Mouse (Mus musculus): ENCODE results near the gene Tlr2. TPM values are rescaled to one million over a fixed set of nuclear protein-coding genes. Genes with fewer than 3 reads are reported as not detected.
"Not testable (repeated sequence)": the region's sequence is repeated elsewhere in the genome, so short reads cannot be mapped to it uniquely, and the experiment has no call there.

Gene Tlr2
- total and polyA plus RNA-seq, 3 experiments = not detected

GRCm38 (mm10) chr3:83878801-83879200 is 37.2 kb upstream of the Tlr2 start:
- H3K27ac ChIP-seq (ENCODE audit: control insufficient read depth, low read depth, low read length) = no peak overlapping the region
- H3K9ac ChIP-seq (ENCODE audit: control insufficient read depth, low read depth, low read length, poor library complexity, severe bottlenecking) = no peak overlapping the region
- H3K27me3 ChIP-seq (ENCODE audit: control insufficient read depth in 1 of 2, insufficient read depth in 2 of 2, low read length in 2 of 2) = no peaks in the 10 kb centered on the region
- no peaks in the 10 kb centered on the region for H3K9me3 ChIP-seq (replicated peaks; ENCODE audit: insufficient read depth, low read length)
- no peak overlapping the region for H3K4me3 ChIP-seq (ENCODE audit: control insufficient read depth in 1 of 2, insufficient read depth in 1 of 2, low read depth in 2 of 2, low read length in 2 of 2)
- H3K36me3 ChIP-seq (ENCODE audit: control insufficient read depth in 1 of 2, insufficient read depth in 2 of 2, low read length in 2 of 2) = no peaks in the 10 kb centered on the region
- no peak for TF ChIP-seq USF2 (IDR thresholded peaks at IDR 0.05; ENCODE audit: borderline replicate concordance in 1 of 2, insufficient read depth in 1 of 2, low read depth in 1 of 2, low read length in 2 of 2)
- TF ChIP-seq NRF1 (IDR thresholded peaks at IDR 0.05; ENCODE audit: insufficient read depth, low read depth, low read length, poor library complexity, severe bottlenecking) = no peak
- TF ChIP-seq HCFC1 (IDR thresholded peaks at IDR 0.05; ENCODE audit: low read depth, low read length) = no peak
- TF ChIP-seq MEF2A (IDR thresholded peaks at IDR 0.05; ENCODE audit: extremely low read depth, insufficient replicate concordance, low read depth, low read length, poor library complexity, severe bottlenecking) = no peak
- no peak for TF ChIP-seq JUND (IDR thresholded peaks at IDR 0.05; ENCODE audit: low read depth, low read length)
- TF ChIP-seq ZC3H11A (IDR thresholded peaks at IDR 0.05; ENCODE audit: low read depth, low read length) = no peak
- no peak for TF ChIP-seq ELF1 (IDR thresholded peaks at IDR 0.05; ENCODE audit: low read depth, low read length)
- DNase-seq (ENCODE audit: low read depth, low spot score) = no peak
- H3K4me1 ChIP-seq (ENCODE audit: control insufficient read depth in 1 of 2, insufficient read depth in 2 of 2, low read length in 2 of 2) = no peaks in the 10 kb centered on the region
- H3K79me2 ChIP-seq (ENCODE audit: control insufficient read depth, insufficient read depth, low read length, poor library complexity) = no peaks in the 10 kb centered on the region

GRCm38 (mm10) chr3:83876299-83876698 is 34.7 kb upstream of the Tlr2 start:
- H3K36me3 ChIP-seq (ENCODE audit: control insufficient read depth in 1 of 2, insufficient read depth in 2 of 2, low read length in 2 of 2) = no peaks in the 10 kb centered on the region
- no peak overlapping the region for H3K4me3 ChIP-seq (ENCODE audit: control insufficient read depth in 1 of 2, insufficient read depth in 1 of 2, low read depth in 2 of 2, low read length in 2 of 2)
- H3K4me1 ChIP-seq (ENCODE audit: control insufficient read depth in 1 of 2, insufficient read depth in 2 of 2, low read length in 2 of 2) = no peaks in the 10 kb centered on the region
- H3K27ac ChIP-seq (ENCODE audit: control insufficient read depth, low read depth, low read length) = no peak overlapping the region
- no peak overlapping the region for H3K9ac ChIP-seq (ENCODE audit: control insufficient read depth, low read depth, low read length, poor library complexity, severe bottlenecking)
- no peaks in the 10 kb centered on the region for H3K9me3 ChIP-seq (replicated peaks; ENCODE audit: insufficient read depth, low read length)
- no peak for TF ChIP-seq POLR2A (IDR thresholded peaks at IDR 0.05; ENCODE audit: control insufficient read depth in 1 of 2, insufficient read depth in 1 of 2, low read depth in 1 of 2, low read length in 2 of 2, poor library complexity in 1 of 2)
- no peak for TF ChIP-seq KAT2A (conservative IDR thresholded peaks at IDR 0.05; ENCODE audit: low read depth, low read length)
- no peak for TF ChIP-seq ZC3H11A (IDR thresholded peaks at IDR 0.05; ENCODE audit: low read depth, low read length)
- no peaks in the 10 kb centered on the region for H3K27me3 ChIP-seq (ENCODE audit: control insufficient read depth in 1 of 2, insufficient read depth in 2 of 2, low read length in 2 of 2)
- DNase-seq (ENCODE audit: low read depth, low spot score) = no peak
- no peaks in the 10 kb centered on the region for H3K79me2 ChIP-seq (ENCODE audit: control insufficient read depth, insufficient read depth, low read length, poor library complexity)

- not testable (repeated sequence) for H3K27ac ChIP-seq (ENCODE audit: control insufficient read depth, low read depth, low read length); H3K4me3 ChIP-seq (ENCODE audit: control insufficient read depth in 1 of 2, insufficient read depth in 1 of 2, low read depth in 2 of 2, low read length in 2 of 2); H3K4me1 ChIP-seq (ENCODE audit: control insufficient read depth in 1 of 2, insufficient read depth in 2 of 2, low read length in 2 of 2); H3K9me3 ChIP-seq (replicated peaks; ENCODE audit: insufficient read depth, low read length); H3K9ac ChIP-seq (ENCODE audit: control insufficient read depth, low read depth, low read length, poor library complexity, severe bottlenecking); H3K36me3 ChIP-seq (ENCODE audit: control insufficient read depth in 1 of 2, insufficient read depth in 2 of 2, low read length in 2 of 2); H3K79me2 ChIP-seq (ENCODE audit: control insufficient read depth, insufficient read depth, low read length, poor library complexity); DNase-seq (ENCODE audit: low read depth, low spot score); H3K27me3 ChIP-seq (ENCODE audit: control insufficient read depth in 1 of 2, insufficient read depth in 2 of 2, low read length in 2 of 2)
These were observed 33.5 kb upstream of the Tlr2 start for GRCm38 (mm10) chr3:83875078-83875477.

GRCm38 (mm10) chr3:83872853-83873252 is 31.3 kb upstream of the Tlr2 start:
- H3K27ac ChIP-seq (ENCODE audit: control insufficient read depth, low read depth, low read length); H3K9ac ChIP-seq (ENCODE audit: control insufficient read depth, low read depth, low read length, poor library complexity, severe bottlenecking); H3K36me3 ChIP-seq (ENCODE audit: control insufficient read depth in 1 of 2, insufficient read depth in 2 of 2, low read length in 2 of 2); DNase-seq (ENCODE audit: low read depth, low spot score); H3K27me3 ChIP-seq (ENCODE audit: control insufficient read depth in 1 of 2, insufficient read depth in 2 of 2, low read length in 2 of 2); H3K79me2 ChIP-seq (ENCODE audit: control insufficient read depth, insufficient read depth, low read length, poor library complexity); H3K4me1 ChIP-seq (ENCODE audit: control insufficient read depth in 1 of 2, insufficient read depth in 2 of 2, low read length in 2 of 2); H3K4me3 ChIP-seq (ENCODE audit: control insufficient read depth in 1 of 2, insufficient read depth in 1 of 2, low read depth in 2 of 2, low read length in 2 of 2); H3K9me3 ChIP-seq (replicated peaks; ENCODE audit: insufficient read depth, low read length): not testable (repeated sequence)

GRCm38 (mm10) chr3:83871962-83872361 is 30.4 kb upstream of the Tlr2 start:
- not testable (repeated sequence) for H3K36me3 ChIP-seq (ENCODE audit: control insufficient read depth in 1 of 2, insufficient read depth in 2 of 2, low read length in 2 of 2); H3K9me3 ChIP-seq (replicated peaks; ENCODE audit: insufficient read depth, low read length); H3K9ac ChIP-seq (ENCODE audit: control insufficient read depth, low read depth, low read length, poor library complexity, severe bottlenecking); H3K27me3 ChIP-seq (ENCODE audit: control insufficient read depth in 1 of 2, insufficient read depth in 2 of 2, low read length in 2 of 2); H3K4me1 ChIP-seq (ENCODE audit: control insufficient read depth in 1 of 2, insufficient read depth in 2 of 2, low read length in 2 of 2); H3K79me2 ChIP-seq (ENCODE audit: control insufficient read depth, insufficient read depth, low read length, poor library complexity); DNase-seq (ENCODE audit: low read depth, low spot score); H3K4me3 ChIP-seq (ENCODE audit: control insufficient read depth in 1 of 2, insufficient read depth in 1 of 2, low read depth in 2 of 2, low read length in 2 of 2); H3K27ac ChIP-seq (ENCODE audit: control insufficient read depth, low read depth, low read length)

- not testable (repeated sequence) for H3K27me3 ChIP-seq (ENCODE audit: control insufficient read depth in 1 of 2, insufficient read depth in 2 of 2, low read length in 2 of 2)
These were observed 30.0 kb upstream of the Tlr2 start for GRCm38 (mm10) chr3:83871559-83871958.

More at GRCm38 (mm10) chr3:83871559-83871958, 30.0 kb upstream of the Tlr2 start:
- not testable (repeated sequence) for DNase-seq (ENCODE audit: low read depth, low spot score); H3K36me3 ChIP-seq (ENCODE audit: control insufficient read depth in 1 of 2, insufficient read depth in 2 of 2, low read length in 2 of 2); H3K4me1 ChIP-seq (ENCODE audit: control insufficient read depth in 1 of 2, insufficient read depth in 2 of 2, low read length in 2 of 2); H3K9ac ChIP-seq (ENCODE audit: control insufficient read depth, low read depth, low read length, poor library complexity, severe bottlenecking); H3K9me3 ChIP-seq (replicated peaks; ENCODE audit: insufficient read depth, low read length); H3K4me3 ChIP-seq (ENCODE audit: control insufficient read depth in 1 of 2, insufficient read depth in 1 of 2, low read depth in 2 of 2, low read length in 2 of 2); H3K79me2 ChIP-seq (ENCODE audit: control insufficient read depth, insufficient read depth, low read length, poor library complexity); H3K27ac ChIP-seq (ENCODE audit: control insufficient read depth, low read depth, low read length)

Measured in MEL (cell line).